Mouse (Mus musculus) erythroid progenitor cell, adult 5-6 weeks (primary cell): Measurements from ENCODE around the gene Naif1. TPM values are rescaled to one million over a fixed set of nuclear protein-coding genes. Genes with fewer than 3 reads are reported as not detected.

ENCODE experiments used
- ATAC-seq: replicated peaks from 2 replicates; pipeline ENCODE4 v1.8.0; 2016; ENCODE audit warnings: moderate number of reproducible peaks, mild to moderate bottlenecking, moderate TSS enrichment, inconsistent platforms; ENCODE audit not compliant: poor library complexity, low FRiP score, severe bottlenecking
- total RNA-seq, 2 experiments: library from RNA; stranded (forward) in 1 of 2; stranded (reverse) in 1 of 2; fragments of 150-400 nt in 1 of 2; fragments of 186-747, 209-891 nt in 1 of 2; gene quantifications; 2 replicates each; pipeline versions ENCODE4 v1.2.3 to v1.2.4; 2015 to 2017; ENCODE audit warnings: low replicate concordance in 2 of 2

Naif1 gene
- total RNA-seq, 2 experiments from 2014 or later, result 0.23 TPM; not detected in 1

DNA sequence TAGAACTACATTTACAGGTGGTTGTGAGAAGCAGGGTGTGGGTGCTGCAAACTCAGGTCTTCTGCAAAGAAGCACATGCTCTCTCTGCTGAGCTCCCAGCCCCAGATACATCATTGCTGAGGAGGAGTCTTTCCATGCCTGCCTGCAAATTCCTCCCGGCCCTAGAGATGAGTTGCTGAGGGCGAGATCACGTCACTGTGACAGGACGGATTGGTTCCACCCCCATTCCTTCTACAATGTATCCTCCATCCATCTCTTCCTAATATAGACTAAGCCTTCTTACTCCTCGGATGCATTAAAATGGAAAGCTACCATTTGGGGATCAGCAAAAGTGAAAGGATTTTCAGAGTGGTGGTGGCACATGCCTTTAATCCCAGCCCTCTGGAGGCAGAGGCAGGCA, 24.7 kb upstream of the Naif1 start:
- no peak for ATAC-seq

DNA sequence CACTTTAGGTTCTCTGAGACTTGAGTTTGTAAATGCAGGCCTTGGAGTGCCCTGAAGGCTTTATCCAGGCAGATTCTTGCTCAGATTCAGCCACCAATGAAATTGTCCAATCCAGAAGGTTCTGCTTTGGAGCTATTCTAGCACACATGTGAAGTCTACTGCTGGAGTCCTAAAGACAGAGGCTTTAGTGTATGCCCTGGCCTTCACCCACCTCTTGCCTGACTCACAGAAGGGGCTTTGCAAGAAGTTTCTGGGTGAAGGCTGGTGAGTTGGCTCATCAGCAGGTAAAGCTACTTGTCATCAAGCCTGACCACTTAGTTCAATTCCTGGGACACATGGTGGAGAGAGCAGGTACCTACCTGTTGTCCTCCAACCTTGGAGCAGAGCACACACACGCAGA, 24.1 kb upstream of the Naif1 start:
- no peak for ATAC-seq

DNA sequence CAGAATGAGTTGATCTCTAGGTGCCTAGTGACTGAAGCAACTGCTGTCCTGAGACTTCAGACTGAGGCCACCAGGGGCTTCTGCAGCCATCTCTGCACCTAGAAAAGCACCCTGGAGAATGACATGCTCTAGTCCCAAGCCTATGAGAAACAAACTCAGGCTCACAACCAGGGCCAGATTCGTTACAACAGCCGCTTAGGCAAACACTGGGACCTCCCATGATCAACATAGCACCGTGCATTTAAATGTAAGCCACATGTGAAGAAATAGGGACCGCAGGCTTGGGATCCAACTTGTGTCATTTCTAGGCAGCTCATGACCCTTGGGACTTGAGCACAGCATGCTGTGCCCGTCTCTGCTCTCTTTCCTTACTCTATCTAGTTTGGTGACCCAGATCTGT, 22.5 kb upstream of the Naif1 start:
- ATAC-seq, result no peak

GRCm38 (mm10) chr2:32428262-32428722, 22.0 kb upstream of the Naif1 start:
- ATAC-seq, result peak; percentile 52; the same call in 1 of the 2 replicates

- ATAC-seq, result no peak
Observed at GRCm38 (mm10) chr2:32429215-32429891, 20.9 kb upstream of the Naif1 start.

DNA sequence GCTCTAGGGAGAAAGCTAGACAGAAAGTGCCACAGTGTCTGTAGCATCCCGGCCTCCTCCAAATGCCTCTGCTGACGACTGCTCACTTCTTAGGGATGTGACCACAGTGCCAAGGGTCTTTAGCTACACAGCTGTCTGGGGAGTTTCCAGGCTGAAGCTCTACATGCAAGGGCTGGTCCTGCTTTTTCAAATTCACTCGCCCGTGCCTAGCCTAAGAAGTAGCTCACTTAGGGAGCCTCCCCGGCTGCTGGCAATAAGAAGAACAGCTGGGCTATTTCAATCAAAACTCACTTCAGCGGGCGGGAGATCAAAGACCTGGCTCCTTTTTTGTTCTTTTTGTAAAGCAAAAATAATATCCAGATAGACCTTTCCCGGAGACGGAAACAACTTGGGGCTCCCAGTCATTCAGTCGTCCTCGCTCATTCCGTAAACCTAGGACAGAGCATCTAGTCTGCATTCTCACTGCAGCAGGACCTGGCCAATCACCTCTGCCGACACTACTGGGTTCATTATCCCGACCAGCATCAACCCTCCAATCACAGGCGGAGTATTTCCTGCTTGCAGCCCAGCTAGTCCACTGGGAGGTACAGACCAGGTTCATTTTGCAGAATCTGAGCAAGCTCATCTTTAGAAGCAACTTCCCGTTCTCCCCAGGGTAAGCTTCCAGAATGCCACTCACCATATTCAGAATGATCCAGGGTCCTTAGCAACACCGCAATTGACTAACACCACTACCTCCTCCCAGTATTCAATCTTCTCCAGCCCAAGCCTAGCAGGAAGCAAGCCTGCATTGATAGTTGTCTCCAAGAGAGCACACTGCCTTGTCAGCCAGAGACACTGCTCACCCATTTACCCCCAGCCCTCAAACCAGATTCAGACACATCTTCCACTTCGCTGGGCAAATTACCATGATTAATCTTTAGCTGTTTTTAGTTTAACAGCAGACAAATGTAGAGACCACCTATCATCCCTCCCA, 19.3 kb upstream of the Naif1 start:
- ATAC-seq, result no peak

- ATAC-seq, result no peak
Observed at GRCm38 (mm10) chr2:32436686-32437372, 13.4 kb upstream of the Naif1 start.

DNA sequence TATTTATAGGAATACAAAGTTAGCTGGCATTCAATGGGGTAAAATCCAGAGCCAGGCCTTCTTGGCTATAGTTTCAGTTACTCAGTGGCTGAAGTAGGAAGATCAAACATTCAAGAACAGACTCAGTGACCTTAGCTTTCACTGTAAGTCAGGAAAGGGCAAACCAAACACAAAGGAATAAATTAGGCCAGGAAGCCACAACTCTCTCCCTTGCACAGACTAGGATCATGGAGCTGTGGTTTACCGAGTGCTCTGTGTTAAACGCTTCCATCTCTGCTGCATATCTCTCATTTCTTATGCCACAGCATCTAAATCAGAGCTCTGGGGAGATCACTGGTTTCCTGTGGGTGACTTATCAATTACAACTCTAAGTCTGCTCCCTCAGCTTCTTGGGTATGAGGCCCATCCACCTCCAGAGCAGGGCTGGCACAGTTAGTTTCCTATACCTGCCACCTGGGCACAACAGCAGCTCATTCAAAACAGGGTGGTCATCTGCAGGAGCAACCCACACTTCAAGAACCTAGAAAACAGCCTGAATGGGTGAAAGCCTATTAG, 12.6 kb upstream of the Naif1 start:
- no peak for ATAC-seq

DNA sequence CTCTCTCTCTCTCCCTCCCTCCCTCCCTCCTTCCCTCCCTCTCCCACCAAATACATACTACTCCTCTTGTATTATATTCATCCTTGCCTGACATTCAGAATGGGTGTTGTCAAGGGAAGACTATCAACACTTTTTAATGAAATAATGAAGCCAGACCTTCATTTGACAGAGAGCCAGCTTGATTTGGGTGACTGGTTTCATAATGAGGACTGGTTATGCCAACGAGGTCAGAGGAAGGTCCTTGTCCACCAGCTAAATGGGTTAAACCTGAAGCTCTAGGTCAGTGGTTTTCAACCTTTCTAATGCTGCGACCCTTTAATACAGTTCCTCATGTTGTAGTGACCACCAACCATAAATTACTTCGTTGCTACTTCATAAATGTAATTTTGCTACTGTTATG, 11.5 kb upstream of the Naif1 start:
- ATAC-seq, result no peak

DNA sequence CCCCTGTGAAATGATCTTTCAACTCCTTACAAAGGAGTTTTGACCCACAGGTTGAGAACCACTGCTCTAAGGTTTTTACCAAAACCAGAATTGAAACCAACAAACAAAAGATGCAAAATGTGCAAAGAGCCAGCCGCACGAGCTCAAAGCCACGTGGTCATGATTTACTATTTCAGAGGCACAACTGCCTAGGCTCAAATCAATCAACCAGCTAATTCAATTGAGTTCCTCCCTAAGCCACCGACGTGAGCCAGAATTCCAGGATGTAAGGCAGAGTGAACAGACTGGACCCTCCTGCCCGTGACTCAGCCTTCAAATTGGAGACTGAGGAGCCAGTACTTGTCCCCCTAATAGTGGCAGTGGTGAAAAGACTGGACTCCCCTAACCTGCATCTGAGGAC, 11.1 kb upstream of the Naif1 start:
- ATAC-seq, result no peak

DNA sequence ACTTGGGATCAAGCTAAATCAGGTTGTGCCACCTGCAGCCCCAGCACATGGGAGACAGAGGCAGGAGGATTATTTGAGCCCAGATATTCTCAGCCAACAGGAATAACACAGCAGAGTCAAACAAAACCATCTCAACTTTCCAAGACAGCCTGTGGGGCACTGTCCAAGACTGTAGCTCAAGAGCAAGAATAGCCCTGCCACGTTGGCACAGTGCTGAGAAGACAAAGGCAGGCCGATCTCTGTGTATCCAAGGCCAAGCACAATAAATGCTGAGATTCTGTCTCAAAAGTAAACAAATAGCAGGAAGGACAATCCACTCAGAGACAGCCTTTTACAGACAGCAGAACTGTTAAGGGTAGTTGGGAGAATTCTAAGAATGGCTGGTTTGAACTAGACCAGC, 10.1 kb upstream of the Naif1 start:
- no peak for ATAC-seq

DNA sequence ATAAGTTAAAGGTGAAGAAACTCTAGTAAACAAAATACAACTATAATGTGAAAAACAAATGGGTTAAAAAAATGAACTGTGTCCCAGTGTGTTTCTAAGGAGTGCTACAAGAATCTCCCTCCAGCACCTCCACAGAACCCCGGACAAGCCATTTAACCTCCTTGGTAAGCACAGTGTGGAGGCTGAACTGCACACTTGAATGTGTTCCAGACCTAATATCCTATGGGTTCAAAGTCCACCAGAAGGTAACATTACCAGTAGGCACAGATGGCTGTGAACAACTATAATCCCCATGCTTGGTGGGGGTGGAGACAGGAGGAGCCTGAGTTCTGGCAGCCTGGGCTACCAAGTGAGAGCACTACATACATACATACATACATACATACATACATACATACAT, 9.6 kb upstream of the Naif1 start:
- ATAC-seq, result no peak

GRCm38 (mm10) chr2:32441550-32441949, 8.7 kb upstream of the Naif1 start:
- no peak for ATAC-seq

GRCm38 (mm10) chr2:32445535-32445934, 4.7 kb upstream of the Naif1 start:
- no peak for ATAC-seq

DNA sequence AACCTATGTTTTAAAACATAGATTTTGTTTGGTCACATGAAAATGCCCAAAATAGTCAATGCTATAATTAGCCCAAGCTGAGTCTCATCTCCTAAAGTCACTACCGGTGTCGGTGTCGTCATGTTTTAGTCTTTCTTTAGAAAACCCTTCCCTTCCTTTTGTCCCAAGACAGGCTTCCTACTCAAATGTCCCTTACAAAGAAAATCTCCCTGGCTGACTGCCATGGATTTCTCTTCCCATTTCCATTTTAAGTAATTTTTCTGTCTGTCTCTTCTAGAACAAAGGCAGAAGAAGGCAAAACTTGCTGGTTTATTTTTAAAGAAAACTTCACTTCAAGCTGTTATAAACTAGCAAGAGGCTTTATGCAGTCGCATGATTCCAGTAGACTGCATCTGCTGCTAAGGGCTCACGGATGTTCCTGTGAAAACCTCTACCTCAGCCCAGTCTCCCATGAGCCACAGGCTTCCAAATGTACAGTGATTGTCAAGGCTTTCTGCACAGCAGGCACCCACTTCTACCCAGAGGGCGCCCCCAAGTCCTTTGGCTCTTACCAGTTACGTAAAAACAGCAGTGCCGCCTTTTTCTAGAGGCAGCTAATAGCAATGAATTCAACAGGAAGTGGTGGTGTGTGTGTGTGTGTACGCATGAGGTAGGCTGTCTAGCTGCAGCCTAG, 2.9 kb upstream of the Naif1 start:
- ATAC-seq, result no peak

- no peak for ATAC-seq
Observed at GRCm38 (mm10) chr2:32448480-32448879, 1.8 kb upstream of the Naif1 start.

DNA sequence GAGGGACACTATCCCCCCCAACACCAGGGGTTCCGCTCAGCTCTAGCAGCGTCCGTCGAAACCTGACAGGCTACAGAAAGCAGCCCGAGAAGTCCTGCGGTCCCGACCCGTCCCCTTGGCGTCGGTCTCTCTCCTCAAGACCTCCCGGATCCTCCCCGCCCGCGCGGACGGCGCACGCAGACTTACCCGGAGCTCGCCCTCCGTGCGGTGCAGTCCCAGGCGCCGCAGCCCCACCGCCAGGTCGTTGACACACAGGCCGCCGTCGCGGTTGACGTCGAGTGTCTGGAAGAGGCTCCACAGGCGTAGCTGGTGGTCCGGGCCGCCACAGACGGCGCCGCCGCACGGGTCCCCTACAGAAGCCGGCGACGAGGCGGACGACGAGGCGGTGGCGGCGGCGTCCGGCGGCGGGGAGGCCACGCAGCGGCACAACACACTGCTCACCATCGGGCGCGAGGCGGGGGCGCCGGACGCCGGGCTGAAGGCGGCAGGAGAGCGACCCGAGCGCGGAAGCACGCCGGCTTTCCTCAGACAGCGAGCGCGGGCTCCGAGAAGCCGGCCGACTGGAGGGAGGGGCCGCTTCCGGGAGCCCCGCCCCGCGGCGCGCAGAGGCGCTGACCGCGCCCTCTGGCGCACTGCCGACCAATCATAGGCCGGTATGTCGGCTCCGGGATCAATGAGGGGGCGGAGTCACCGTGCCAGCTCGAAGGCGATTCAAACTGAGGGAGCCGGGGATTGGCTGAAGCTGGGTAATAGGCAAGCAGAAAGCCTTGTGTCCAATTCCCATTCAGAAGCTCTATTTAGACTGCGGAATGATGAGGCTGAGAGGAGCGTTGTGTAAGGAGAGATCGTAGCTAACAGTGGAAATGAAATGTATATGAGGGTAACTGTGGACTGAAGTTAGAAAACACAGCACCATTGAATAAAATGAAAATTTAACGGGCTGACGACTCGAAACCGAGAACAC, 906 bp downstream of the Naif1 start, which contains the start of gene Slc25a25:
Slc25a25 (minus strand) TSS at position 565 of the 964 bp plus-strand sequence.
- peak; percentile 86 for ATAC-seq

- ATAC-seq, result peak; percentile 89
Observed at GRCm38 (mm10) chr2:32451870-32452372, 1.7 kb downstream of the Naif1 start.
